Mouse (Mus musculus) right cerebral cortex, postnatal 10 days (tissue): ENCODE data around the gene Gpkow.
"Not testable (repeated sequence)": the region's sequence is repeated elsewhere in the genome, so short reads cannot be mapped to it uniquely, and the experiment has no call there.

Experiments
- DNase-seq, 2 experiments: peaks; one replicate each; pipeline ENCODE4 v3.0.0; 2021; ENCODE audit warnings: low spot score in 2 of 2

Gene Gpkow

GRCm38 (mm10) chrX:7745429-7745828 lies 48.5 kb downstream of the Gpkow start:
- DNase-seq = no peak

- peak; percentile 86 to 87 for DNase-seq
Measured at GRCm38 (mm10) chrX:7750432-7751116, 53.6 kb downstream of the Gpkow start, which contains the start of gene Ccdc120. Gene Ccdc120, minus strand, starts transcription at chrX:7750905.

GRCm38 (mm10) chrX:7753627-7754026 lies 56.7 kb downstream of the Gpkow start:
- not testable (repeated sequence) for DNase-seq
